In the genomic region with DNA sequence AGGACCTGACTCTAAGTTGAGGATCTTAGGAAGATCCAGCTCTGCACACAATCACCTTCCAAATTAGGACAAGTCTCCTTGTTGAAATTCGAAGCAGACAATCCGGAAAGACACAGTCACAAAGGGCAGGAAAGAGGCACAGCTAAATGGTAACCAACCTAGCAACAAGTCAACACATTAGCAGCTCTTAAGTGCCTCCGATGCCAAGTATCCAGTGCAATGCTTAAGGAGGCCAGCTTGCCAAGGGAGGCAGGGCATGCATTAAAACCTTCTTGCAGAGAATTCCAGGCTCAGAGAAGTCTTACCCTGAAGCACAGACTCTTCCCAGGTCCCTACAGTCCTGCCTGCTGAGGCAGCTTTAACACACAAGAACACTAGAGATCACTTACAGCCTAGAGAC, we compare ENCODE assay signal across 37 mouse cellular contexts. TPM values are rescaled to one million over a fixed set of nuclear protein-coding genes. Genes with fewer than 3 reads are reported as not detected.
DNase-seq lines count a peak whose midpoint lies in the region; ATAC-seq and TF ChIP-seq lines count a peak whose summit lies in the region.
"Had no signal": no experiment of that assay in that cellular context is flagged by ENCODE, and none has a peak within 500 bp of the region (broad histone marks: within the 10 kb centered on the region; RNA-seq: fewer than 3 reads in every experiment).

No protein-coding gene starts in this region.

- no peak overlapping the region for H3K4me3 ChIP-seq in embryonic facial prominence, embryonic 11.5 days (ENCODE audit: low read depth, low read length)
- no peak overlapping the region for H3K4me3 ChIP-seq in embryonic facial prominence, embryonic 10.5 days
- no peak overlapping the region for H3K4me3 ChIP-seq in hindbrain, postnatal 0 days (ENCODE audit: low read length)
- no peak overlapping the region for H3K4me3 ChIP-seq in hindbrain, embryonic 11.5 days (ENCODE audit: low read depth, low read length)
- H3K4me3 ChIP-seq in midbrain, postnatal 0 days (ENCODE audit: low read depth, low read length), result no peak overlapping the region
- H3K4me3 ChIP-seq in midbrain, embryonic 10.5 days, result no peak overlapping the region
- no peak overlapping the region for H3K4me3 ChIP-seq in stomach, postnatal 0 days (ENCODE audit: low read depth, low read length)
- H3K4me3 ChIP-seq: embryonic facial prominence, embryonic 15.5 days; forebrain, embryonic 13.5 days; heart, embryonic 10.5 days; heart, embryonic 15.5 days; limb, embryonic 15.5 days; liver, embryonic 13.5 days; midbrain, embryonic 12.5 days had no signal

- no peak overlapping the region for H3K4me2 ChIP-seq in embryonic facial prominence, embryonic 11.5 days (ENCODE audit: low read depth, low read length)
- no peak overlapping the region for H3K4me2 ChIP-seq in hindbrain, postnatal 0 days (ENCODE audit: low read depth, low read length)
- H3K4me2 ChIP-seq in hindbrain, embryonic 11.5 days (replicated peaks; ENCODE audit: low read depth, low read length), result no peak overlapping the region
- no peak overlapping the region for H3K4me2 ChIP-seq in midbrain, postnatal 0 days (ENCODE audit: low read depth, low read length, poor library complexity, severe bottlenecking)
- H3K4me2 ChIP-seq in stomach, postnatal 0 days (replicated peaks; ENCODE audit: low read depth), result no peak overlapping the region
- H3K4me2 ChIP-seq: embryonic facial prominence, embryonic 15.5 days; forebrain, embryonic 13.5 days; heart, embryonic 15.5 days; limb, embryonic 15.5 days; liver, embryonic 13.5 days; midbrain, embryonic 12.5 days had no signal

- no peaks in the 10 kb centered on the region for H3K9me3 ChIP-seq in embryonic facial prominence, embryonic 11.5 days (replicated peaks; ENCODE audit: control insufficient read depth, low read length)
- peaks cover 9% of the 10 kb centered on the region for H3K9me3 ChIP-seq in embryonic facial prominence, embryonic 10.5 days
- peaks cover 4% of the 10 kb centered on the region; the same call in 1 of the 2 replicates for H3K9me3 ChIP-seq in hindbrain, postnatal 0 days (ENCODE audit: low read length)
- H3K9me3 ChIP-seq in hindbrain, embryonic 11.5 days (ENCODE audit: control insufficient read depth, low read length), result no peaks in the 10 kb centered on the region
- H3K9me3 ChIP-seq in midbrain, postnatal 0 days (ENCODE audit: low read length), result peaks cover 6% of the 10 kb centered on the region
- H3K9me3 ChIP-seq in midbrain, embryonic 10.5 days (replicated peaks), result peaks cover 9% of the 10 kb centered on the region
- 0 out of 2 replicates have a peak, but pooled peaks cover 5% of the 10 kb centered on the region for H3K9me3 ChIP-seq in stomach, postnatal 0 days (ENCODE audit: control insufficient read depth, low read length)
- H3K9me3 ChIP-seq: embryonic facial prominence, embryonic 15.5 days; heart, embryonic 15.5 days; limb, embryonic 15.5 days; liver, embryonic 13.5 days had no signal

- H3K27me3 ChIP-seq in embryonic facial prominence, embryonic 11.5 days (ENCODE audit: control insufficient read depth, insufficient read depth, low read length), result no peaks in the 10 kb centered on the region
- H3K27me3 ChIP-seq in embryonic facial prominence, embryonic 10.5 days (replicated peaks; ENCODE audit: low read depth, poor library complexity, severe bottlenecking), result no peaks in the 10 kb centered on the region
- H3K27me3 ChIP-seq in hindbrain, postnatal 0 days (ENCODE audit: insufficient read depth, low read length), result no peaks in the 10 kb centered on the region
- H3K27me3 ChIP-seq in hindbrain, embryonic 11.5 days (ENCODE audit: control insufficient read depth, insufficient read depth, low read length), result no peaks in the 10 kb centered on the region
- H3K27me3 ChIP-seq in midbrain, postnatal 0 days (ENCODE audit: insufficient read depth, low read length), result no peaks in the 10 kb centered on the region
- no peaks in the 10 kb centered on the region for H3K27me3 ChIP-seq in midbrain, embryonic 10.5 days (ENCODE audit: low read depth, poor library complexity, severe bottlenecking)
- no peaks in the 10 kb centered on the region for H3K27me3 ChIP-seq in stomach, postnatal 0 days (ENCODE audit: control insufficient read depth, insufficient read depth, low read length)
- H3K27me3 ChIP-seq: CH12.LX; embryonic facial prominence, embryonic 15.5 days; forebrain, embryonic 13.5 days; heart, embryonic 15.5 days; limb, embryonic 15.5 days; liver, embryonic 13.5 days; midbrain, embryonic 12.5 days had no signal

- TF ChIP-seq EP300 in stomach, postnatal 0 days (optimal IDR thresholded peaks at IDR 0.05), result no peak

- no peak for DNase-seq in embryonic facial prominence, embryonic 11.5 days (ENCODE audit: low spot score)
- DNase-seq in embryonic facial prominence, embryonic 10.5 days (ENCODE audit: low spot score), result no peak
- DNase-seq in hindbrain, postnatal 0 days (ENCODE audit: low spot score), result peak; percentile 67
- no peak for DNase-seq in hindbrain, embryonic 11.5 days (ENCODE audit: low spot score)
- peak; percentile 66 for DNase-seq in midbrain, postnatal 0 days (ENCODE audit: low spot score)
- DNase-seq in midbrain, embryonic 10.5 days (ENCODE audit: low spot score), result no peak
- DNase-seq in stomach, postnatal 0 days (ENCODE audit: low spot score), result no peak
- no peak for DNase-seq in embryo, embryonic 9.5 days (ENCODE audit: extremely low spot score)
- DNase-seq: adrenal gland, postnatal 10 days; cerebellum, adult 9-10 months; cerebellum, postnatal 36 days; gastrocnemius, postnatal 14 days; kidney, adult 11 months; kidney, postnatal 25 days; liver, embryonic 13.5 days; lung, adult 18-20 months; lung, postnatal 14 days had no signal

- no peak overlapping the region for H3K27ac ChIP-seq in embryonic facial prominence, embryonic 11.5 days (replicated peaks; ENCODE audit: low read depth, low read length)
- H3K27ac ChIP-seq in embryonic facial prominence, embryonic 10.5 days (replicated peaks), result no peak overlapping the region
- H3K27ac ChIP-seq in hindbrain, postnatal 0 days, result peak overlapping the region; percentile 73
- H3K27ac ChIP-seq in hindbrain, embryonic 11.5 days (ENCODE audit: low read depth, low read length), result no peak overlapping the region
- peak overlapping the region; percentile 62 for H3K27ac ChIP-seq in midbrain, postnatal 0 days (ENCODE audit: low read depth, low read length)
- no peak overlapping the region for H3K27ac ChIP-seq in midbrain, embryonic 10.5 days (replicated peaks)
- H3K27ac ChIP-seq in stomach, postnatal 0 days (replicated peaks), result no peak overlapping the region
- H3K27ac ChIP-seq: embryonic facial prominence, embryonic 15.5 days; forebrain, embryonic 13.5 days; heart, embryonic 10.5 days; heart, embryonic 15.5 days; limb, embryonic 15.5 days; liver, embryonic 13.5 days; midbrain, embryonic 12.5 days had no signal

- WGBS in embryonic facial prominence, embryonic 11.5 days, result 76% methylated on average over 3 of the region's 3 CpGs
- WGBS in embryonic facial prominence, embryonic 10.5 days, result 80% methylated on average over 3 of the region's 3 CpGs
- 57% methylated on average over 3 of the region's 3 CpGs for WGBS in hindbrain, postnatal 0 days
- 82% methylated on average over 3 of the region's 3 CpGs for WGBS in hindbrain, embryonic 11.5 days
- WGBS in midbrain, postnatal 0 days, result 70% methylated on average over 3 of the region's 3 CpGs
- 84% methylated on average over 3 of the region's 3 CpGs for WGBS in midbrain, embryonic 10.5 days
- 61% methylated on average over 3 of the region's 3 CpGs for WGBS in stomach, postnatal 0 days

- H3K9ac ChIP-seq in embryonic facial prominence, embryonic 11.5 days (replicated peaks; ENCODE audit: low read length), result 0 out of 2 replicates have a peak overlapping the region, but pooled peaks have one; percentile 18
- H3K9ac ChIP-seq in hindbrain, postnatal 0 days (replicated peaks; ENCODE audit: low read length), result no peak overlapping the region
- no peak overlapping the region for H3K9ac ChIP-seq in hindbrain, embryonic 11.5 days (ENCODE audit: low read depth, low read length)
- H3K9ac ChIP-seq in midbrain, postnatal 0 days (replicated peaks; ENCODE audit: low read length, poor library complexity, severe bottlenecking), result no peak overlapping the region
- H3K9ac ChIP-seq in stomach, postnatal 0 days (ENCODE audit: low read length), result no peak overlapping the region
- H3K9ac ChIP-seq: embryonic facial prominence, embryonic 15.5 days; forebrain, embryonic 13.5 days; heart, embryonic 15.5 days; limb, embryonic 15.5 days; liver, embryonic 13.5 days; midbrain, embryonic 12.5 days had no signal

- no peak for ATAC-seq in embryonic facial prominence, embryonic 11.5 days (replicated peaks; ENCODE audit: insufficient number of reproducible peaks, low FRiP score, low TSS enrichment, low read depth)
- peak; percentile 68; the same call in 1 of the 2 replicates for ATAC-seq in hindbrain, postnatal 0 days
- no peak for ATAC-seq in hindbrain, embryonic 11.5 days (ENCODE audit: low FRiP score)
- peak; percentile 44; the same call in 1 of the 2 replicates for ATAC-seq in midbrain, postnatal 0 days (ENCODE audit: low FRiP score)
- ATAC-seq in stomach, postnatal 0 days (ENCODE audit: low FRiP score, low TSS enrichment), result peak; percentile 44; the same call in 1 of the 2 replicates
- ATAC-seq: forebrain, embryonic 13.5 days; inflammation-experienced regulatory T-cells, adult 6 months had no signal

- H3K4me1 ChIP-seq in embryonic facial prominence, embryonic 11.5 days (ENCODE audit: control insufficient read depth, insufficient read depth, low read length), result no peaks in the 10 kb centered on the region
- peaks cover 14% of the 10 kb centered on the region for H3K4me1 ChIP-seq in embryonic facial prominence, embryonic 10.5 days
- H3K4me1 ChIP-seq in hindbrain, postnatal 0 days (ENCODE audit: insufficient read depth, low read length), result no peaks in the 10 kb centered on the region
- H3K4me1 ChIP-seq in hindbrain, embryonic 11.5 days (replicated peaks; ENCODE audit: control insufficient read depth, insufficient read depth, low read length), result no peaks in the 10 kb centered on the region
- H3K4me1 ChIP-seq in midbrain, postnatal 0 days (ENCODE audit: insufficient read depth, low read length), result no peaks in the 10 kb centered on the region
- H3K4me1 ChIP-seq in midbrain, embryonic 10.5 days, result no peaks in the 10 kb centered on the region
- H3K4me1 ChIP-seq in stomach, postnatal 0 days (replicated peaks; ENCODE audit: control insufficient read depth, insufficient read depth), result no peaks in the 10 kb centered on the region
- H3K4me1 ChIP-seq: forebrain, embryonic 13.5 days; heart, embryonic 15.5 days; liver, embryonic 13.5 days; midbrain, embryonic 12.5 days had no signal

- TF ChIP-seq CTCF in hindbrain, postnatal 0 days (IDR thresholded peaks at IDR 0.05; ENCODE audit: low read depth), result no peak
- TF ChIP-seq CTCF in midbrain, postnatal 0 days (IDR thresholded peaks at IDR 0.05), result no peak
- no peak for TF ChIP-seq CTCF in stomach, postnatal 0 days (IDR thresholded peaks at IDR 0.05; ENCODE audit: low read depth)

- no peaks in the 10 kb centered on the region for H3K36me3 ChIP-seq in embryonic facial prominence, embryonic 11.5 days (replicated peaks; ENCODE audit: control insufficient read depth, insufficient read depth, low read depth, low read length)
- H3K36me3 ChIP-seq in embryonic facial prominence, embryonic 10.5 days (replicated peaks), result no peaks in the 10 kb centered on the region
- H3K36me3 ChIP-seq in hindbrain, postnatal 0 days (ENCODE audit: insufficient read depth, low read length), result no peaks in the 10 kb centered on the region
- H3K36me3 ChIP-seq in hindbrain, embryonic 11.5 days (ENCODE audit: control insufficient read depth, insufficient read depth, low read length), result no peaks in the 10 kb centered on the region
- H3K36me3 ChIP-seq in midbrain, postnatal 0 days (ENCODE audit: insufficient read depth, low read length), result no peaks in the 10 kb centered on the region
- H3K36me3 ChIP-seq in midbrain, embryonic 10.5 days, result no peaks in the 10 kb centered on the region
- no peaks in the 10 kb centered on the region for H3K36me3 ChIP-seq in stomach, postnatal 0 days (ENCODE audit: control insufficient read depth, insufficient read depth, low read length)
- H3K36me3 ChIP-seq: embryonic facial prominence, embryonic 15.5 days; heart, embryonic 10.5 days; heart, embryonic 15.5 days; limb, embryonic 15.5 days; liver, embryonic 13.5 days; midbrain, embryonic 12.5 days had no signal

RNA-seq across cellular contexts. Expression of a gene that starts 7.5 kb away (rescaled TPM):
- polyA plus RNA-seq in embryonic facial prominence, embryonic 11.5 days (2014; fragmentation: Nextera tagmentation; extraction: Ambion mirVana), result not detected in 2 replicates
- not detected in 2 replicates for polyA plus RNA-seq in embryonic facial prominence, embryonic 10.5 days (2016; fragmentation: Nextera tagmentation; extraction: Ambion mirVana)
- total RNA-seq in hindbrain, postnatal 0 days (2014; rRNA removed), result not detected in 2 replicates
- not detected in 2 replicates for polyA plus RNA-seq in hindbrain, postnatal 0 days (2015; fragmentation: Nextera tagmentation; extraction: Ambion mirVana)
- polyA plus RNA-seq in hindbrain, embryonic 11.5 days (2014; fragmentation: Nextera tagmentation; extraction: Ambion mirVana), result not detected in 2 replicates
- not detected in 2 replicates for total RNA-seq in midbrain, postnatal 0 days (2014; rRNA removed)
- polyA plus RNA-seq in midbrain, postnatal 0 days (2015; fragmentation: Nextera tagmentation; extraction: Ambion mirVana), result not detected in 2 replicates
- polyA plus RNA-seq in midbrain, embryonic 10.5 days (2016; fragmentation: Nextera tagmentation; extraction: Ambion mirVana), result not detected in 2 replicates
- not detected in 2 replicates for polyA plus RNA-seq in stomach, postnatal 0 days (2015; fragmentation: Nextera tagmentation; extraction: Ambion mirVana)
- total RNA-seq: adrenal gland, postnatal 10 days; CH12.LX; ES-E14; gastrocnemius, postnatal 14 days; granulocyte monocyte progenitor cell, adult 5-6 weeks; heart, postnatal 25 days; layer of hippocampus, adult 18-20 months; layer of hippocampus, postnatal 25 days; left cerebral cortex, adult 8-10 months; left cerebral cortex, postnatal 36 days; megakaryocyte, adult 5-6 weeks had no signal
- polyA plus RNA-seq: C2C12; embryonic facial prominence, embryonic 15.5 days; forebrain, embryonic 13.5 days; heart, embryonic 10.5 days; heart, embryonic 15.5 days; inflammation-experienced regulatory T-cells, adult 6 months; kidney, embryonic 14.5 days; limb, embryonic 15.5 days; liver, embryonic 13.5 days; midbrain, embryonic 12.5 days; neural tube, embryonic 11.5 days; stomach, embryonic 14.5 days had no signal

RNA-seq across cellular contexts. Expression of a gene that starts 23.0 kb away (rescaled TPM):
- not detected in 2 replicates for polyA plus RNA-seq in embryonic facial prominence, embryonic 11.5 days (2014; fragmentation: Nextera tagmentation; extraction: Ambion mirVana)
- not detected in 2 replicates for polyA plus RNA-seq in embryonic facial prominence, embryonic 10.5 days (2016; fragmentation: Nextera tagmentation; extraction: Ambion mirVana)
- total RNA-seq in hindbrain, postnatal 0 days (2014; rRNA removed), result not detected in 2 replicates
- polyA plus RNA-seq in hindbrain, postnatal 0 days (2015; fragmentation: Nextera tagmentation; extraction: Ambion mirVana), result 0.24 TPM in 1 of 2 replicates, not detected in the other
- not detected in 2 replicates for polyA plus RNA-seq in hindbrain, embryonic 11.5 days (2014; fragmentation: Nextera tagmentation; extraction: Ambion mirVana)
- total RNA-seq in midbrain, postnatal 0 days (2014; rRNA removed), result not detected in 2 replicates
- polyA plus RNA-seq in midbrain, postnatal 0 days (2015; fragmentation: Nextera tagmentation; extraction: Ambion mirVana), result 0.33 TPM in 1 of 2 replicates, not detected in the other
- polyA plus RNA-seq in midbrain, embryonic 10.5 days (2016; fragmentation: Nextera tagmentation; extraction: Ambion mirVana), result not detected in 2 replicates
- 0.12 TPM in 1 of 2 replicates, not detected in the other for polyA plus RNA-seq in stomach, postnatal 0 days (2015; fragmentation: Nextera tagmentation; extraction: Ambion mirVana)
- total RNA-seq: adrenal gland, postnatal 10 days; CH12.LX; ES-E14; gastrocnemius, postnatal 14 days; granulocyte monocyte progenitor cell, adult 5-6 weeks; heart, postnatal 25 days; layer of hippocampus, adult 18-20 months; left cerebral cortex, adult 8-10 months; left cerebral cortex, postnatal 36 days; megakaryocyte, adult 5-6 weeks had no signal
- polyA plus RNA-seq: C2C12; embryonic facial prominence, embryonic 15.5 days; forebrain, embryonic 13.5 days; heart, embryonic 10.5 days; inflammation-experienced regulatory T-cells, adult 6 months; kidney, embryonic 14.5 days; limb, embryonic 15.5 days; liver, embryonic 13.5 days; neural tube, embryonic 11.5 days; stomach, embryonic 14.5 days had no signal

RNA-seq across cellular contexts. Expression of a gene that starts 38.2 kb away (rescaled TPM):
- 17.2 and 20.7 TPM in 2 replicates for polyA plus RNA-seq in embryonic facial prominence, embryonic 11.5 days (2014; fragmentation: Nextera tagmentation; extraction: Ambion mirVana)
- 11.9 and 13.1 TPM in 2 replicates for polyA plus RNA-seq in embryonic facial prominence, embryonic 10.5 days (2016; fragmentation: Nextera tagmentation; extraction: Ambion mirVana)
- total RNA-seq in hindbrain, postnatal 0 days (2014; rRNA removed), result 24.1 and 51.7 TPM in 2 replicates
- polyA plus RNA-seq in hindbrain, postnatal 0 days (2015; fragmentation: Nextera tagmentation; extraction: Ambion mirVana), result 5.9 and 6.7 TPM in 2 replicates
- 10.7 and 13.1 TPM in 2 replicates for polyA plus RNA-seq in hindbrain, embryonic 11.5 days (2014; fragmentation: Nextera tagmentation; extraction: Ambion mirVana)
- 23.1 and 26.3 TPM in 2 replicates for total RNA-seq in midbrain, postnatal 0 days (2014; rRNA removed)
- polyA plus RNA-seq in midbrain, postnatal 0 days (2015; fragmentation: Nextera tagmentation; extraction: Ambion mirVana), result 4.3 and 5.1 TPM in 2 replicates
- polyA plus RNA-seq in midbrain, embryonic 10.5 days (2016; fragmentation: Nextera tagmentation; extraction: Ambion mirVana), result 9.0 and 9.9 TPM in 2 replicates
- 5.6 and 6.2 TPM in 2 replicates for polyA plus RNA-seq in stomach, postnatal 0 days (2015; fragmentation: Nextera tagmentation; extraction: Ambion mirVana)

Comparison
In these comparisons a context has a peak if more than half of its experiments do, and no peak if none do; other contexts are left out.
1. ATAC-seq: peak in hindbrain, postnatal 0 days (single experiment), midbrain, postnatal 0 days (single experiment) and stomach, postnatal 0 days (single experiment); none in embryonic facial prominence, embryonic 11.5 days (single experiment) and hindbrain, embryonic 11.5 days (single experiment).
2. DNase-seq: peak in hindbrain, postnatal 0 days (single experiment) and midbrain, postnatal 0 days (single experiment); none in embryonic facial prominence, embryonic 11.5 days (single experiment), embryonic facial prominence, embryonic 10.5 days (single experiment), hindbrain, embryonic 11.5 days (single experiment), midbrain, embryonic 10.5 days (single experiment), stomach, postnatal 0 days (single experiment) and embryo, embryonic 9.5 days (single experiment).
3. H3K27ac ChIP-seq: peak in hindbrain, postnatal 0 days (single experiment) and midbrain, postnatal 0 days (single experiment); none in embryonic facial prominence, embryonic 11.5 days (single experiment), embryonic facial prominence, embryonic 10.5 days (single experiment), hindbrain, embryonic 11.5 days (single experiment), midbrain, embryonic 10.5 days (single experiment) and stomach, postnatal 0 days (single experiment).